Mouse (Mus musculus) kidney, embryonic 14.5 days (tissue): ENCODE measurements around the gene Dhx32. TPM values are rescaled to one million over a fixed set of nuclear protein-coding genes. Genes with fewer than 3 reads are reported as not detected.

ENCODE experiments used
- ATAC-seq: fragments of 200-750 bp; cut with Nextera tagmentation; 2 replicates; pipeline ENCODE4 v1.8.0; 2017; ENCODE audit warnings: moderate number of reproducible peaks, mild to moderate bottlenecking, moderate TSS enrichment, moderate library complexity; ENCODE audit not compliant: low FRiP score, low TSS enrichment
- H3K27ac ChIP-seq: fragments of 300-500 bp; sonication (generic); 2 replicates; pipeline ENCODE4 v1.5.1; 2014; ENCODE audit warnings: low read depth, mild to moderate bottlenecking, low read length, moderate library complexity, mixed read lengths
- H3K27me3 ChIP-seq: fragments of 300-500 bp; sonication (generic); 2 replicates; pipeline ENCODE4 v1.6.1; 2014; ENCODE audit warnings: mild to moderate bottlenecking, low read length; ENCODE audit not compliant: control insufficient read depth, insufficient read depth
- H3K36me3 ChIP-seq: fragments of 300-500 bp; sonication (generic); 2 replicates; pipeline ENCODE4 v1.6.1; 2014; ENCODE audit warnings: low read length, mixed read lengths; ENCODE audit not compliant: control insufficient read depth, insufficient read depth
- H3K4me1 ChIP-seq: fragments of 300-500 bp; sonication (generic); 2 replicates; pipeline ENCODE4 v1.6.1; 2014; ENCODE audit warnings: low read length, mixed read lengths; ENCODE audit not compliant: control insufficient read depth, insufficient read depth
- H3K4me2 ChIP-seq: fragments of 300-500 bp; sonication (generic); replicated peaks from 2 replicates; pipeline ENCODE4 v1.6.1; 2014; ENCODE audit warnings: low read depth, mild to moderate bottlenecking, low read length
- H3K4me3 ChIP-seq: fragments of 300-500 bp; sonication (generic); 2 replicates; pipeline ENCODE4 v1.5.1; 2014; ENCODE audit warnings: mild to moderate bottlenecking, low read length
- H3K9ac ChIP-seq: fragments of 300-500 bp; sonication (generic); 2 replicates; pipeline ENCODE4 v1.6.1; 2014; ENCODE audit warnings: low read depth, mild to moderate bottlenecking, low read length, moderate library complexity
- H3K9me3 ChIP-seq: fragments of 300-500 bp; sonication (generic); 2 replicates; pipeline ENCODE4 v1.6.1; 2016; ENCODE audit warnings: low read length; ENCODE audit not compliant: control insufficient read depth
- WGBS: fragments of 180-500 bp; shearing (Covaris S2); extraction: QIAGEN DNeasy Blood & Tissue Kit; methylation state at CpG from one replicate; pipeline ENCODE4 v1.1.7; 2014; 5-methylcytosine and 5-hydroxymethylcytosine counted together
- polyA plus RNA-seq: library from polyadenylated mRNA; unstranded; fragments of >200 nt; fragmentation: Nextera tagmentation; extraction: Ambion mirVana; gene quantifications from 2 replicates; pipeline ENCODE4 v1.2.1, GENCODE M21; 2014

Gene Dhx32
- 13.6 and 19.9 TPM in 2 replicates for polyA plus RNA-seq

GRCm38 (mm10) chr7:133782717-133783435 lies at the start of gene Dhx32:
Dhx32 (minus strand) TSS chr7:133782726.
- no peak within 1 kb of the TSS; the same call in 1 of the 2 replicates for H3K4me2 ChIP-seq
- ATAC-seq, result peak; percentile 75
- H3K9me3 ChIP-seq, result no peaks in the 10 kb centered on the region
- no peak within 1 kb of the TSS for H3K4me3 ChIP-seq
- no peaks in the 10 kb centered on the region for H3K36me3 ChIP-seq
- H3K9ac ChIP-seq, result no peak within 1 kb of the TSS
- H3K4me1 ChIP-seq, result 0 out of 2 replicates have a peak, but pooled peaks cover 5% of the 10 kb centered on the region
- no peak within 1 kb of the TSS for H3K27ac ChIP-seq
- 26% methylated on average over 18 of the region's 18 CpGs for WGBS
- H3K27me3 ChIP-seq, result no peaks in the 10 kb centered on the region

DNA sequence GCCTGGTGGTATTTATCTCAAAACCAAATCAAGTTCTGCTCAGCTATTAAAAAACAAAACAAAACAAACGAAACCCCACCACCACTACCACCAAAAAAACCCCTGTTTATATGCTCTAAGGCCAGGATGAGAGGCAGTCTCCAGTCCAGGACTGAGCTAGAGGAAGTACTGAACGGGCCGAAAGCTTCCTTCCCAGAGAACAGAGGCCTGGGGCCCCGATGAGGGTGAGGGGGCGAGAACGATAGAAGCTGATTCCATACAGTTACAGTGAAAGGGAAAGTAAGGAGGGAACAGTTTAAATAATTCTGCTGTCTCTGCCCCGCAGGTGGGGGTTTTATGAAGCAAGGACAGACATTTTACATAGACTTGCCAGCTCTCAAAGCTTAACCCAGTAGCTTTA lies 47.1 kb upstream of the Dhx32 start:
- Histone ChIP-seq H3K4me2 (no peak overlapping the region), H3K4me1 (no peaks in the 10 kb centered on the region), H3K36me3 (no peaks in the 10 kb centered on the region), H3K27me3 (no peaks in the 10 kb centered on the region), H3K9ac (no peak overlapping the region), H3K27ac (no peak overlapping the region), H3K9me3 (no peaks in the 10 kb centered on the region), H3K4me3 (no peak overlapping the region)
- no peak for ATAC-seq
- WGBS, result 48% methylated on average over 7 of the region's 7 CpGs

DNA sequence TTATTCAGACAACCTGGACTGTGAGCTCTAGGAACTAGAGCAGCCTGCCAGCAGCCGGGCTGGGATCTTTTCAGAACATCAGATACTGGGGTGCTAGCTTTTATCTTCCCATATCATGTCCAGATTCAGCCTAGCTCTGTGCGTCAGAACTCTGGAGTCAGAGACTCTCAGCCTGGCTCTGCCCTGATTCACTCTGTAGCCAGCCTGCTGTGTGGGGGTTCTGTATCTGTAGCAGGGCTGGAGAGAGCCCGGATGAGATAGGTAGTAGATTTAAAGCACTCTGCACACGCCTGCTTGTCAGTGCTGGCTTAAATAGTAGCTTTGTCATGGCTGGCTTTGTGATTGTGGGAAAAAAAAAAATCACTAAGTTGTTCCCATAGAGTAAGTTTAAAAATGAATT lies 46.0 kb upstream of the Dhx32 start:
- Histone ChIP-seq H3K4me2 (no peak overlapping the region), H3K36me3 (no peaks in the 10 kb centered on the region), H3K27ac (no peak overlapping the region), H3K4me3 (no peak overlapping the region), H3K27me3 (no peaks in the 10 kb centered on the region), H3K4me1 (no peaks in the 10 kb centered on the region), H3K9ac (no peak overlapping the region), H3K9me3 (peaks cover 3% of the 10 kb centered on the region; the same call in 1 of the 2 replicates)
- no peak for ATAC-seq
- WGBS, result 54% methylated on average over 4 of the region's 4 CpGs

DNA sequence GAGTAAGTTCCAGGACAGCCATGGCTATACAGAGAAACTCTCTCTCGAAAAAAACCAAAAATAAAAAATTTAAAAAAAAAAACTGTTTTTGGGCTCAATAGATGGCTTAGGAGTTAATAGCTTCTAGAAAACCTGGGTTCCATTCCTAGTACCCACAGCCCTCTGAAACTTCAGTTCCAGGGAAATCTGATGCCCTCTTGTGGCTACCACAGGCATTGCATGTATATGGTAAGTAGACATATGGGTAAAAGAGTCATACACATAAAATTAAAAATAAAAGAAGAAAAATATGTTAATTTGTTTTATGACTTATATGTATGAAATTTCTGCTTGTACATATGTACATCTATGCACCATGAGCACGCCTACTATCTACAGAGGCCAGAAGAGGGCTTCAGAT lies 42.1 kb upstream of the Dhx32 start:
- peaks cover 3% of the 10 kb centered on the region; the same call in 1 of the 2 replicates for H3K9me3 ChIP-seq
- no peak overlapping the region for H3K4me3 ChIP-seq
- no peaks in the 10 kb centered on the region for H3K36me3 ChIP-seq
- no peak overlapping the region for H3K4me2 ChIP-seq
- no peak overlapping the region for H3K9ac ChIP-seq
- H3K27ac ChIP-seq, result no peak overlapping the region
- H3K4me1 ChIP-seq, result no peaks in the 10 kb centered on the region
- WGBS, result 94% methylated on average over 2 of the region's 2 CpGs
- H3K27me3 ChIP-seq, result no peaks in the 10 kb centered on the region
- ATAC-seq, result no peak

GRCm38 (mm10) chr7:133823751-133824150 lies 41.2 kb upstream of the Dhx32 start:
- 87% methylated on average over 6 of the region's 6 CpGs for WGBS
- Histone ChIP-seq H3K4me3 (no peak overlapping the region), H3K9ac (no peak overlapping the region), H3K27ac (no peak overlapping the region), H3K27me3 (no peaks in the 10 kb centered on the region), H3K4me2 (no peak overlapping the region), H3K9me3 (peaks cover 3% of the 10 kb centered on the region; the same call in 1 of the 2 replicates), H3K4me1 (no peaks in the 10 kb centered on the region), H3K36me3 (no peaks in the 10 kb centered on the region)
- ATAC-seq, result no peak

GRCm38 (mm10) chr7:133813331-133813730 lies 30.8 kb upstream of the Dhx32 start:
- 85% methylated on average over 4 of the region's 4 CpGs for WGBS
- H3K4me3 ChIP-seq, result no peak overlapping the region
- H3K27me3 ChIP-seq, result no peaks in the 10 kb centered on the region
- H3K9ac ChIP-seq, result no peak overlapping the region
- no peaks in the 10 kb centered on the region for H3K36me3 ChIP-seq
- no peaks in the 10 kb centered on the region for H3K9me3 ChIP-seq
- ATAC-seq, result no peak
- no peak overlapping the region for H3K4me2 ChIP-seq
- H3K4me1 ChIP-seq, result no peaks in the 10 kb centered on the region
- no peak overlapping the region for H3K27ac ChIP-seq

DNA sequence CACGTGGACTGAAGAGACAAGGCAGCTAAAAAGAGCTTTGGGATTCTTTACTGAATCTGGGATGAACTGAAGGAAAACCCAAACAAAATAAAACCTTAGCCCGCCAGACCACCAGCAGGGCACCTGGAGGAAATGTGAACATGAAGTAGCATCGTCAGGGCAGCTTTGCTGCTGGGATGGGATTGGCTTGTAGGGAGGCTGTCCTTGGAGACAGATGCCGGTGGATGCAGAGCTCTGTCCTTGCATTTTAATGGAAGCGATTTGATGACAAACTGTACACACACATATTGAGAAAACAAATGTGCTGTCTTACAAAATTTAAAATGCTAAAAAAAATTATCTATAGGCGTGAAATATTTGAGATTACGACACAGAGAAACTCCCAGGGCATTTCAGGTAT lies 30.4 kb upstream of the Dhx32 start:
- WGBS, result 69% methylated on average over 7 of the region's 7 CpGs
- ATAC-seq, result no peak
- H3K9ac ChIP-seq, result no peak overlapping the region

GRCm38 (mm10) chr7:133805614-133806175 lies 23.2 kb upstream of the Dhx32 start:
- Histone ChIP-seq H3K4me3 (no peak overlapping the region), H3K27me3 (no peaks in the 10 kb centered on the region), H3K9ac (no peak overlapping the region), H3K27ac (no peak overlapping the region), H3K4me2 (no peak overlapping the region), H3K9me3 (no peaks in the 10 kb centered on the region), H3K4me1 (no peaks in the 10 kb centered on the region), H3K36me3 (no peaks in the 10 kb centered on the region)
- peak; percentile 80 for ATAC-seq
- 50% methylated on average over 7 of the region's 7 CpGs for WGBS

More for the DNA sequence above, 30.4 kb upstream of the Dhx32 start:
- Histone ChIP-seq H3K9me3 (no peaks in the 10 kb centered on the region), H3K4me2 (no peak overlapping the region), H3K27me3 (no peaks in the 10 kb centered on the region), H3K4me1 (no peaks in the 10 kb centered on the region), H3K27ac (no peak overlapping the region), H3K4me3 (no peak overlapping the region), H3K36me3 (no peaks in the 10 kb centered on the region)

DNA sequence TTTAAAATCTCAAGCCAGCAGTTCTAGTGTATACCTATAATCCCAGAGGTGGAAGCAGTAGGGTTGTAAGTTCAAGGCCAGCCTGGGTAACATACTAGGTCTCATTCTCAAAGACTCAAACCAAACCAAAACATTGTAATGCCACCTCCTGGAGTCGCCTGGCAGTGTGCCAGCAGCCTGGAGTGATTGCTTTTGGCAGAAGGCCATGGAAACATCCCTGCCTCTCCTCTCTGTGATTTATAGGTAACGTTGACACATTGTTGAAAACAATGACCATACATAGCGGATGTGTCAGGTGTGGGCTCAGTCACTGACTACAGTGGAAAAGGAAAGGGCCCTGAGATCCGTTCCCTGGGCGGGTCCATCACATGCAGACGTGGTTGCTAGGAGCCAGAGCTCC lies 19.3 kb upstream of the Dhx32 start:
- WGBS, result 41% methylated on average over 6 of the region's 6 CpGs
- 0 out of 2 replicates have a peak, but pooled peaks have one; percentile 32 for ATAC-seq

More for the DNA sequence above, 19.3 kb upstream of the Dhx32 start:
- Histone ChIP-seq H3K4me2 (no peak overlapping the region), H3K36me3 (no peaks in the 10 kb centered on the region), H3K27me3 (no peaks in the 10 kb centered on the region), H3K27ac (no peak overlapping the region), H3K4me1 (no peaks in the 10 kb centered on the region), H3K4me3 (no peak overlapping the region), H3K9ac (no peak overlapping the region), H3K9me3 (no peaks in the 10 kb centered on the region)
